Mouse (Mus musculus) adrenal gland, postnatal 14 days (tissue): Measurements from ENCODE around the gene Trpm8. TPM values are rescaled to one million over a fixed set of nuclear protein-coding genes. Genes with fewer than 3 reads are reported as not detected.

Source experiments
- DNase-seq: peaks from one replicate; pipeline ENCODE4 v3.0.0; 2021; ENCODE audit warnings: mixed read lengths
- total RNA-seq: library from RNA; stranded (reverse); gene quantifications from 2 replicates; pipeline ENCODE4 v1.2.3, GENCODE M21; 2021

Gene Trpm8
- total RNA-seq, 1 experiment from 2014 or later = not detected

DNA sequence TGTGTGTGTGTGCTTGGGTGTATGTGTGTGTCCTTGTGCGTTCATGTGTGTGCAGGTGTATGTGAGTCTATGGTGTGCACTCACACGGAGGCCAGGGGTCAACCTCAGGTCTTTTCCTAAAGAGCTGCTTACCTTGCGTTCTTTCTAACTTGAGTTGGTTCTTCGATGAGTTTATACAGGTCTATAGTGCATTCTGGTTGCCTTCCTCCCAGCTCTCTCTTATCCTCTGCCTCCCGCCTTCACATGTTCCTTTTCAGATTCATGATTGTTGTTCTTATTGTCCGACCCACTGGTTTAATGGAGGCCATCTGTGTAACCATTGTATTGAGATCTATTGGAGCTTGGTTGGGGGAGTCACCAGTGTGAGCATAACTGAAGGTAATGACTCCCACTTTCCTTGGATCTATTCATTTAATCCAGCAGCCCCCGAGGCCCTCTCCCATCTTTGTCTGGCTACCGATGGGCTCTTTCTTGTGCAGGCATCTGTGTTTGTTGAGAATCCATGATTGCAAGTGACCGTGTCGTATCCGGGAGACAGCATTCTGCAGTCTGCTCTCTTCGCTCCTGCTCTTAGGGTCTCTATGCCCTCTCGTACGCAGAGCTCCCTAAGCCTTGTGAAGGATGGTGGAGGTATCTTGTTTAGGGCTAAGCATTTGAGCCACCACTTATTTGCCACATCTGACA is 24.7 kb downstream of the Trpm8 start:
- DNase-seq = no peak

DNA sequence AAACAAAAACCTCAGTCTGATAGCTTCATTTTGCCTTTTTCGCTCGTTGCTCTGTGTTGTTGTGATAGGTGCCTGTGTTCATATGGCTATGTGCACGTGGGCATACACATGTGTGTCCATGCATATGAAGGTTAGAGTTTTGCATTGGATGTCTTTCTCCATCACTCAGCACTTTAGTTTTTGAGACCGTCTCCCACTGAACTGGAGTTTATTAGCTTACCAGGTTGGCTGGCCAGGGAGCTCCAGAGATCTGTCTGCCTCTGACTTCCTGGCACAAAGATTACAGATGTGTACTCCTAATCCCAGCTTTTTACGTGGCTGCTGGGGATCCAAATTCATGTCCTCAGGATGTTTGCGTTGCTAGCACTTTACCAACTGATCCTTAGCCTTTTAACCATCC is 26.3 kb downstream of the Trpm8 start:
- DNase-seq = no peak

DNA sequence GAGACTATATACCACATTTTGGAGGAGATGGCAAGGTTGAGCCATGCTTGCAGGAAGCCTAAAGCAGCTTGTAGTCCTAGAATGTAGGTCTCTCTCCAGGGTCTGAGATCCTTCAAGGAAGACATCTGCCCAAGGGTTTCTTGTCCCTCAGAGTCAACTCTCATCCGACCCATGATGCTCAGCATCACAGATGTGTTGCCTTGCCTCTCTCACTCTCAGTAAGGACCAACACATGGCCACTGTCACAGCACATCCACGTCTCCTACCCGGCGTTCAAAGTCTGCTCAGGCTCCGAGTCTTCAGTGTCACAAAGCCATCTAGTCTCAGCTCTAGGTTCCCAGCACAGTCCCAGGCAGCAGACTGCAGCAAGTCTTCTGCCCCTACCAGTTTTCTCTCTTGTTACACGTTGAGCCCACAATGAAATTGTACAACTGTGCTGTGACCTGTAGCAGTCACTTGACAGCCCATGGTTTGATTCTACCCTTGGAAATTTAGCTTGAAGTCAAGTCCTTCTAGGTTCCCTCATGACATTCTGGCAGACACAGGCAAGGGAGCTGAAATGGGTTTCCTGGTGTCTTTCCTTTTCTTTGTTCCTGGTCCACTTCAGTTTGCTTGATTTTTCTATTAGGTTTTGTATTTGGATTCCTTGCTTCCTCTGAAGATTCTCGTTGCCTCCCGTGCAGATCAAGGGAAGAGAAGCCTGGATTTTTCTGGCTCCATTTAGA is 27.0 kb downstream of the Trpm8 start:
- no peak for DNase-seq

DNA sequence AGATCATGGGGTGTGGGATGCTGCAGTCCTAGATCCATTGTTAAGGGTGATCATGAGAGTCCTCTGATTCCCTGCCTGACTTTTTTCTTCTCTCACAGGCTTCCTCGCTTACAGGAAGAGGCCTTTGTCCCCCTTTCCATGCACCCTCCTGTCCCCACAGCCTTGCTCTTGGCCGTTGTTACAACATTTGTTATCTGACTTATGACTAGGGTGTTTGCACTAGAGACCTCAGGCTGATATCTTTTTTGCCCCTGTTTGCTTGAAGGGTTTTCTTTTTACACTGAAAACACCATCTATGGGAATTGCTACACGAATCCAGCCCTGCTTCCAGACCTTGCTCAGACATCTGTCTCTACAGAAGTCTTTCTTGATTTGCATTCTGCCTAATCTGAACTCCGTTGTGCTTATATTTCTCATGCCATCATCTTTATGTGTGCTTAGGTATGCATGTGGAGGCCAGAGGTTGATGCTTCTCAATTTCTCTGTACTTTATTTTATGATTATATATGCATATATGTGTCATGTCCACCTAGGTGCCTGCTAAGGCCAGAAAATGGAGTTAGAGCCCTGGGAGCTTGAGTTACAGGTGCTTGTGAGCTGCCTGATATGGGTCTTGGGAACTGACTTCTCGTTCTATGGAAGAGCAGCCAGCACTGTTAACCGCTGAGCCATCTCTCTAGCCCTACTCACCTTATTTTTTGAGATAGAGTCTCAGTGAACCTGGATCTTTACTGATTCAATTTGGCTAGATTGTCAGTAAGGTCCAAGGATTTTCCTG is 27.7 kb downstream of the Trpm8 start:
- no peak for DNase-seq

GRCm38 (mm10) chr1:88306543-88306942 is 29.1 kb downstream of the Trpm8 start:
- no peak for DNase-seq

DNA sequence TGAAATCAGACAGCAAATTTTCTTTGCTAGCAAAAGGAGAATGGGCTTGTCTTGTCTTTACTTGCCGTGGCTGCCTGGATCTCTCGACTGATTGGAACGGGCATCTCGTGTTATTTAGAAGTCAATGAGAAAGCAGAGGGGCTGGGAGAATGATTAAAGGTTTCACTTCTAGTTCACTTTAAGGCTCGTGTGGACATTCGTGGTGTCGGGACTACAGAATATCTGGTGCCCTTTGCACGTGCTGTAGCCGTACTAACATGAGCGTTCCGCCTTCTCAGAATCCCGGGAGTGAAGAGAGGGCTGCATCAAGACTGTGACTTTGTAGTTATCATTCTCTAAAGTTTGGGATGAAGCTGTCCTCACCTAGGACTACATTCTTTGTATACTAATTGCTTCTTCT is 29.7 kb downstream of the Trpm8 start:
- DNase-seq = no peak

DNA sequence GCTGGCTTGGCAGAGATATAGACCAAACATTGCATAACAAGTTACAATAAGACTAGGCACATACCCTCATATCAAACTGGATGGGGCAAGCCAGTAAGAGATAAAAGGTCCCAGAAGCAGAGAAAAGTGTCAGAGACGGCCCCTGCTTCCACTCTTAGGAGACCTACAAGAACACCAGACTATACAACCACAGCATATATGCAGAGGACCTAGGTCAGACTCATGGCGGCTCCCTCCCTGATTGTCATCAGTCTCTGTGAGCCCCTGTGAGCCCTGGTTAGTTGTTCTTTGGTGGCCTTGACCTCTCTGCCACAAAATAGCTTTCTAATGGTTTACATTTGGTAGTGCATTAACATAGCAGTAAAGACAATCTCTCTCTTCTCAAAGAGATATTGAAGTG is 31.6 kb downstream of the Trpm8 start:
- no peak for DNase-seq

GRCm38 (mm10) chr1:88309905-88310304 is 32.4 kb downstream of the Trpm8 start:
- DNase-seq = no peak

DNA sequence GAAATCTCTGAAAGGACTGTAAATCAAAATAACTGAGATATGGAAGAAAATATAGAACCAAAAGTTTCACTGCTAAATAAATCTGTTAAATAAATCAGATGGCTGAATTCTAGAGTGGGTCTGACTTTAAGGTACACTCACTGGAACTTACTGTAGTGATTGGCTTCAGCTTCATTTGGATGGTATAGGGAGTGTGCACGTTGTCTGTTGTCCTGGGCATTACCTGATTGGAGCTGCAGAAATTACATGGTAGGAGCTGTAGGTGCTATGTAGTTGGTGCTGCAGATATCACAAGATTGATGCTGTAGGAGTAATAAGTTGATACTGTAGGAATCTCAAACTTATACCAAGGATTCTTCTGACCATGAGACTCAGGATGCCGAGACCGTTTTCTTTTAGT is 32.9 kb downstream of the Trpm8 start:
- no peak for DNase-seq

DNA sequence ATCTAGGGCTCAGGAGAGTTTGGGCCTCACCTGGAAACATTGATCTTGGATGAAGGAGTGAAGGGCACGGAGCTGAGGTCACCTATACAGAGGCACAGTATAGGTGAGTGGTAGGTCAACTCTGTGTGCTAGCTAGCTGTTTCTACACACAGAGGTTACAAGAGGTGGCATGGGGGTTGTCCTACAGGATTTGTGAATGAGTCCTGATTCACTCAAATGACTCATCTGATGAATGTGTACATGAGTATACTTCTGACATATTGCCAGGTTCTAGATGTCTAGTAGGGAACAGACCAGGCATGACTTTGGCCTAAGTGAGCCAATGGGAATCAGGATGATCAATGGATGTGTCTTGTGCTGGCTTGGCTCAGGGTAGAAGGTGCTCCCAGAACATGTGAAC is 39.8 kb downstream of the Trpm8 start:
- no peak for DNase-seq

GRCm38 (mm10) chr1:88318531-88319060 is 41.1 kb downstream of the Trpm8 start:
- DNase-seq = peak; percentile 81

GRCm38 (mm10) chr1:88320821-88321395 is 43.4 kb downstream of the Trpm8 start:
- peak; percentile 60 for DNase-seq

- no peak for DNase-seq
Observed at GRCm38 (mm10) chr1:88322146-88322545, 44.7 kb downstream of the Trpm8 start.

- DNase-seq = no peak
Observed at GRCm38 (mm10) chr1:88323101-88323500, 45.6 kb downstream of the Trpm8 start.

DNA sequence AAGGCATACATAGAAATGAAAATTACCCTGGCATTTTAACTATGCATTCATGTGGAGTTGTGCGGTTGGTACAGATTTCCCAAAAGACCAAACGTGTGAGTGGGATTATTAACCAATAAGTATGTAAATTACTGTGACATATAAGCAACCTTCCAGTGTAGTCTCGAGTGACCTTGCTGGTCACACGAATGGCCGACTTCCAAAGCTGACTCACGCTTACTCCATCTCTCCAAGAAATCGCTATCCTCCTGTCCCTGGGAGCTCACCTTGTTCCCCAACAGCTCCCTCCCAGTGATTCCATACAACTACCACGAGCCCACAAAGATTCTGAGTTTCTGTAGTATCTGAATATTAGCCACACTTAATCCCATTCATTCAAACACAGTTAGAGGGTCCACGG is 62.0 kb downstream of the Trpm8 start:
- peak; percentile 31 for DNase-seq

DNA sequence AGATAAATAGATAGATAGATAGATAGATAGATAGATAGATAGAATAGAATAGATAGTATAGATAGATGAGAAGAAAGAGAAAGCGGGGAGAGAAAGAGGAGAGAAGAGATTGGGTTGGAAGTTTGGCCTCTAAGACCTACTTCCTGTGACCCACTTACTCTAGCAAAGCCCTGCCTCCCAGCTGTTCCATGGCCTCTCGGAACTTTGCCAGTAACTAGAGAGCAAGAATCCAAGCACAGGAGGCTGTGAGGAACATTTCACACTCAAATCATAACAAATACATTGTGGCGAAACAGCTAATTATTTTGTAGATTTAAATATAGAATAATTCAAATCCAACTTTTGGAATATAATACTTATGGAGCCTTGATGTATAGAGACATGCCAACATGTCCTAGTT is 65.2 kb downstream of the Trpm8 start:
- DNase-seq = no peak

GRCm38 (mm10) chr1:88345580-88345979 is 68.1 kb downstream of the Trpm8 start:
- no peak for DNase-seq

DNA sequence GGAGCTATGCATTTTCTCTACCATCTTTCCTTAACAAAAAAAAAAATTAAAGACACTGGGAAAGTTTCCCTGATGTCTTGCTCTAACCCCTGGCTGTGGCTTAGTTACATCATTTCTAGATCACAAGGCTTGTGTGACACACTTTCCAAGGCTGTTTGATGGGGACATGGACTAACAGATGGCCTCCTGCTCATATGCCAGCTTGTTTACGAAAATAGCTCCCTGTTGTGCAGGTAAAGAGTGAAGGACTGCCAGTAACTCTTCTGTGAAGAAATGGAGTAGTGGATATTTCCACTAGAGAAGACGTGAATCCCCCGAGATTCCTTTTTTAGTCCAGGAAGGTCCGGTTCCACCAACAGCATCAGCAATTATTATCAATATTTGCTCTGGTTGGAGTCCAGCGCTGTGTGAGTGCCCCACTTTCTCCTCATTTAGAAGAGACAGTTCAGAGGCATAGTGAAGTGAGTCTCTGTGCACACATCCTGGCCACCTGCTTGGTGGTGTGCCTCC is 71.1 kb downstream of the Trpm8 start:
- no peak for DNase-seq

DNA sequence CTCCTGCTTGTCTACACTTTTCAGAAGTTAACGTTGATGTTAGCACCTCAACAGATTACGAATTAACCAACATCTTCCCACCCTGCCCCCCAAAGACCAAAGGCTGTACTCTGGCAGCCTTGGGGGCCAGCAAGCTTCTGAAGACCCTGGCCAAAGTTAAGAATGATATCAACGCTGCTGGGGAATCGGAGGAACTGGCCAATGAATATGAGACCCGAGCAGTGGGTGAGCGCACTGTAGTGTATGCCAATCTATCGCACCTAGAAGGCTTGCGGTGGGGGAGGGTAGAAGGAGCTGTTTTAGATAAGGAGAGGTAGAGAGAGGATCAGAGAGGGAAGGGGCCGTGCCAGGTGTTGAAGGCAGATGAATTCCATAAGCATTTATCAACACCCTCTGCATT is 73.3 kb downstream of the Trpm8 start:
- DNase-seq = no peak

DNA sequence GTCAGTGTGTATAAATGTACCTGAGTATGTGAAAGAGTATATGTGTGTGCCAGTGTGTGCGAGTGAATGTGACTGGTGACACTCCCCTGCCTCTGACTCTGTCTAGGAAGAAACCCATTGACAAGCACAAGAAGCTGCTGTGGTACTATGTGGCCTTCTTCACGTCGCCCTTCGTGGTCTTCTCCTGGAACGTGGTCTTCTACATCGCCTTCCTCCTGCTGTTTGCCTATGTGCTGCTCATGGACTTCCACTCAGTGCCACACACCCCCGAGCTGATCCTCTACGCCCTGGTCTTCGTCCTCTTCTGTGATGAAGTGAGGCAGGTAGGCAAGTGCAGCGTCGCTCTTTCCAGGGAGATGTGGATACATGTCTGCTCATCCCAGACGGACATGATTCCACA is 77.6 kb downstream of the Trpm8 start:
- no peak for DNase-seq

- DNase-seq = no peak
Observed at GRCm38 (mm10) chr1:88355681-88356080, 78.2 kb downstream of the Trpm8 start.

GRCm38 (mm10) chr1:88356616-88357015 is 79.2 kb downstream of the Trpm8 start:
- DNase-seq = no peak
